ENCODE assay signal across 16 mouse cellular contexts in the genomic region with DNA sequence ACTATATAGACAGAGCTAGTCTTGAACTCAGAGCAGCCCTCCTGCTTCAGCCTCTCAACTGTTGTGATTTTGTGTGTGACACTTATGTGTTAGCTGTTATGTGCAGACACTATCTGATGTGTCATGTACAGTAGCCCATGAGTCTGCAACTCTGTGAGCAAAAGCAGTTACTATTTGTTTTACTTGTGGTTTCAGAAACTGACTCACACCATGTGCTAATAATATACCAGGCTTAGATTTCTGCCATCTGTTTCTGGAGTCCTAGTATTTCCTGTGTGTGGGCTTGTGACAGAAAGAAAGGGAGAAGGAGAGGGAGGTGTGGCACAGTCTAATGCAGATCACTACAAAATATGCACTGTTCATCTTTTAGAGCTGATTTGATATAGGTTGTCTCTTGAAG. TPM values are rescaled to one million over a fixed set of nuclear protein-coding genes. Genes with fewer than 3 reads are reported as not detected.
DNase-seq lines count a peak whose midpoint lies in the region; ATAC-seq and TF ChIP-seq lines count a peak whose summit lies in the region.
"Had no signal": no experiment of that assay in that cellular context is flagged by ENCODE, and none has a peak within 500 bp of the region (broad histone marks: within the 10 kb centered on the region; RNA-seq: fewer than 3 reads in every experiment).

No protein-coding gene starts in this region.

- no peak overlapping the region for H3K4me3 ChIP-seq in cerebellum, adult 2 months (replicated peaks; ENCODE audit: insufficient read depth, low read depth, low read length)
- H3K4me3 ChIP-seq in myocyte = no peak overlapping the region
- no peak overlapping the region for H3K4me3 ChIP-seq in intestine, postnatal 0 days (ENCODE audit: low read depth, low read length)
- H3K4me3 ChIP-seq: liver, embryonic 15.5 days; midbrain, embryonic 12.5 days had no signal

- no peak overlapping the region for H3ac ChIP-seq in myocyte (ENCODE audit: control insufficient read depth, insufficient read length)

- DNase-seq in cerebellum, adult 2 months = peak in 1 of 2 experiments; percentile 27
- DNase-seq in cerebellum, adult 9-11 months = no peak
- peak; percentile 67 for DNase-seq in right cerebral cortex, adult 18-20 months
- no peak for DNase-seq in right cerebral cortex, postnatal 14 days
- peak; percentile 48 for DNase-seq in fibroblast of lung, adult 2 months (ENCODE audit: low read depth)
- DNase-seq in cerebellum, postnatal 14 days = no peak
- DNase-seq: cerebellum, adult 11 months; heart, postnatal 36 days; spleen, adult 18-20 months had no signal

- peak overlapping the region; percentile 48 for H3K4me2 ChIP-seq in myocyte (ENCODE audit: low read depth)
- H3K4me2 ChIP-seq in intestine, postnatal 0 days (replicated peaks; ENCODE audit: low read depth) = no peak overlapping the region
- H3K4me2 ChIP-seq: heart, embryonic 11.5 days; liver, embryonic 15.5 days; midbrain, embryonic 12.5 days had no signal

- TF ChIP-seq POLR2A in cerebellum, adult 2 months (IDR thresholded peaks at IDR 0.05; ENCODE audit: borderline replicate concordance, insufficient read depth, low read length) = no peak
- no peak for TF ChIP-seq POLR2A in myocyte (IDR thresholded peaks at IDR 0.05; ENCODE audit: insufficient read length, low read depth)

- H3K27ac ChIP-seq in cerebellum, adult 2 months (ENCODE audit: insufficient read depth, low read length) = peak overlapping the region; percentile 53; the same call in 1 of the 2 replicates
- no peak overlapping the region for H3K27ac ChIP-seq in intestine, postnatal 0 days (ENCODE audit: low read depth, low read length)
- H3K27ac ChIP-seq: liver, embryonic 15.5 days; midbrain, embryonic 12.5 days had no signal

- H3K4me1 ChIP-seq in cerebellum, adult 2 months (ENCODE audit: control insufficient read depth, insufficient read depth, low read length) = peaks cover 3% of the 10 kb centered on the region; the same call in 1 of the 2 replicates
- no peaks in the 10 kb centered on the region for H3K4me1 ChIP-seq in intestine, postnatal 0 days (replicated peaks; ENCODE audit: control insufficient read depth, insufficient read depth, low read length)
- H3K4me1 ChIP-seq: liver, embryonic 15.5 days; midbrain, embryonic 12.5 days had no signal

- no peaks in the 10 kb centered on the region for H3K27me3 ChIP-seq in cerebellum, adult 2 months (ENCODE audit: control insufficient read depth, insufficient read depth, low read length)
- H3K27me3 ChIP-seq in myocyte (ENCODE audit: control insufficient read depth, insufficient read depth, insufficient read length) = no peaks in the 10 kb centered on the region
- H3K27me3 ChIP-seq in intestine, postnatal 0 days (replicated peaks; ENCODE audit: control insufficient read depth, insufficient read depth, low read length) = no peaks in the 10 kb centered on the region
- H3K27me3 ChIP-seq: liver, embryonic 15.5 days; midbrain, embryonic 12.5 days had no signal

- ATAC-seq in intestine, postnatal 0 days = no peak
- ATAC-seq: activated CD4-positive, CD25-positive, alpha-beta regulatory T cell, adult 4 months had no signal

- no peaks in the 10 kb centered on the region for H3K9me3 ChIP-seq in intestine, postnatal 0 days (ENCODE audit: control insufficient read depth)
- H3K9me3 ChIP-seq: G1E; liver, embryonic 15.5 days; midbrain, embryonic 12.5 days had no signal

- no peak for TF ChIP-seq CTCF in cerebellum, adult 2 months (IDR thresholded peaks at IDR 0.05; ENCODE audit: borderline replicate concordance, insufficient read depth, low read depth, low read length)
- TF ChIP-seq CTCF in intestine, postnatal 0 days (IDR thresholded peaks at IDR 0.05; ENCODE audit: low read depth) = no peak

- H3K36me3 ChIP-seq in myocyte (ENCODE audit: control insufficient read depth, insufficient read depth) = peaks cover 77% of the 10 kb centered on the region
- H3K36me3 ChIP-seq in intestine, postnatal 0 days (ENCODE audit: control insufficient read depth, insufficient read depth) = peaks cover 85% of the 10 kb centered on the region

- peaks cover 21% of the 10 kb centered on the region for H3K79me2 ChIP-seq in myocyte (ENCODE audit: control insufficient read depth, insufficient read depth)

- H3K9ac ChIP-seq in intestine, postnatal 0 days (ENCODE audit: low read depth, low read length) = no peak overlapping the region
- H3K9ac ChIP-seq: liver, embryonic 15.5 days; midbrain, embryonic 12.5 days had no signal

TF ChIP-seq in myocyte, 11 proteins besides CTCF, POLR2A, EP300 and RAD21:
- no peak for TF ChIP-seq MAX (IDR thresholded peaks at IDR 0.05; ENCODE audit: low read depth)
- peak in 1 of 3 experiments; percentile 43 for TF ChIP-seq MYOG (IDR thresholded peaks at IDR 0.05; ENCODE audit: control insufficient read depth in 1 of 3, insufficient read depth in 1 of 3, insufficient read length in 2 of 3, low read depth in 2 of 3)
- no peak for TF ChIP-seq POLR2AphosphoS2 (IDR thresholded peaks at IDR 0.05; ENCODE audit: insufficient read length, low read depth)
- no peak for TF ChIP-seq E2F4 (IDR thresholded peaks at IDR 0.05; ENCODE audit: insufficient read depth)
- no peak for TF ChIP-seq USF1 (IDR thresholded peaks at IDR 0.05; ENCODE audit: low read depth)
- peak in 1 of 3 experiments; percentile 6 for TF ChIP-seq MYOD1 (IDR thresholded peaks at IDR 0.05; ENCODE audit: control insufficient read depth in 1 of 3, insufficient read length in 2 of 3, low read depth in 2 of 3)
- no peak for TF ChIP-seq TCF12 (IDR thresholded peaks at IDR 0.05; ENCODE audit: insufficient read depth, poor library complexity, severe bottlenecking)
- TF ChIP-seq CEBPB (IDR thresholded peaks at IDR 0.05; ENCODE audit: insufficient read depth, poor library complexity, severe bottlenecking) = no peak
- no peak for TF ChIP-seq SRF (IDR thresholded peaks at IDR 0.05; ENCODE audit: control insufficient read depth, insufficient read length, low read depth)

RNA-seq across cellular contexts. Expression of gene Eprs, which starts 13.5 kb away (rescaled TPM):
- 40.4 and 42.0 TPM in 2 replicates for polyA plus RNA-seq in cerebellum, adult 2 months (2012; rRNA removed)
- polyA plus RNA-seq in myocyte (2012; fragmentation: generic; extraction: Trizol) = 94.5 TPM
- 43.2 and 48.1 TPM in 2 replicates for polyA plus RNA-seq in intestine, postnatal 0 days (2015; fragmentation: Nextera tagmentation; extraction: Ambion mirVana)

RNA-seq across cellular contexts. Expression of gene Bpnt1, which starts 44.4 kb away (rescaled TPM):
- polyA plus RNA-seq in cerebellum, adult 2 months (2012; rRNA removed) = 114 and 115 TPM in 2 replicates
- 20.0 TPM for polyA plus RNA-seq in myocyte (2012; fragmentation: generic; extraction: Trizol)
- 302 and 311 TPM in 2 replicates for polyA plus RNA-seq in intestine, postnatal 0 days (2015; fragmentation: Nextera tagmentation; extraction: Ambion mirVana)

RNA-seq across cellular contexts. Expression of gene Iars2, which starts 47.2 kb away (rescaled TPM):
- 27.2 and 27.6 TPM in 2 replicates for polyA plus RNA-seq in cerebellum, adult 2 months (2012; rRNA removed)
- 16.2 TPM for polyA plus RNA-seq in myocyte (2012; fragmentation: generic; extraction: Trizol)
- 64.1 and 64.9 TPM in 2 replicates for polyA plus RNA-seq in intestine, postnatal 0 days (2015; fragmentation: Nextera tagmentation; extraction: Ambion mirVana)

Comparison
In these comparisons a context has a peak if more than half of its experiments do, and no peak if none do; other contexts are left out.
1. DNase-seq: peak in right cerebral cortex, adult 18-20 months (single experiment) and fibroblast of lung, adult 2 months (single experiment); none in cerebellum, adult 9-11 months (single experiment), right cerebral cortex, postnatal 14 days (single experiment) and cerebellum, postnatal 14 days (0 of 2).